Mouse (Mus musculus) testis, adult 2 months (tissue): ENCODE measurements around the gene Nudt1.

Source experiments
- CTCF ChIP-seq: fragments of 200-500 bp; IDR thresholded peaks from 2 replicates; pipeline ENCODE4 v1.5.1; 2012; ENCODE audit warnings: low read depth, mild to moderate bottlenecking, inconsistent platforms, low read length, moderate library complexity; ENCODE audit not compliant: control insufficient read depth, insufficient read depth, insufficient replicate concordance
- POLR2A ChIP-seq: fragments of 200-500 bp; IDR thresholded peaks from 2 replicates; pipeline ENCODE4 v1.6.1; 2012; ENCODE audit warnings: low read depth, mild to moderate bottlenecking, inconsistent platforms, low read length, moderate library complexity; ENCODE audit not compliant: control insufficient read depth

DNA sequence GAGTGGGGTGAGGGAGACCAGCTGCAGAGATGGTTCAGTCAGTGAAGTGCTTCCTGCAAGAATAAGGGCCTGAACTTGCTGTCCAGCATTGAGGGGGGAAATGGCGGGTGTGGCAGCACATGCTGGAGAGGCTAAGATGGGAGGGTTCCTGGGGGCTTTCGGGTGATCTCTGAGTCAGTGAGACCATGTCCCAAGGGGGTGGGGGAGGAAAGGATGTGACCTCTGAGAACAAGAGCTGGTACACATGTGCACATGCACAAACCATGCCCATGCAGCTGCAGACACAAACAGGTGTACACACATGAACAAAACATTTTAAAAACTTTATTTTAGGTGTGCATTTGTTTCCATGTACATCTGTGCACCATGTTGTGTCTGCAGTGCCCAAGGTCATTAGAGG lies 52.3 kb downstream of the Nudt1 start:
- TF ChIP-seq CTCF (no peak), POLR2A (no peak)
